Mouse (Mus musculus) olfactory bulb, adult 2 months (tissue): ENCODE data around the gene Anln. TPM values are rescaled to one million over a fixed set of nuclear protein-coding genes. Genes with fewer than 3 reads are reported as not detected.
A peak's percentile ranks its signal among the peaks of the same experiment; 100 is the strongest.
"Not testable (repeated sequence)": the region's sequence is repeated elsewhere in the genome, so short reads cannot be mapped to it uniquely, and the experiment has no call there.

Source experiments
- H3K27ac ChIP-seq: fragments of 200-500 bp; 2 replicates; pipeline ENCODE4 v1.5.1; 2012; ENCODE audit warnings: low read depth, low read length; ENCODE audit not compliant: insufficient read depth
- H3K4me1 ChIP-seq: fragments of 200-500 bp; 2 replicates; pipeline ENCODE4 v1.6.1; 2012; ENCODE audit warnings: low read length; ENCODE audit not compliant: control insufficient read depth, insufficient read depth
- H3K4me3 ChIP-seq: fragments of 200-500 bp; 2 replicates; pipeline ENCODE4 v1.5.1; 2012; ENCODE audit warnings: mild to moderate bottlenecking, low read depth, low read length, moderate library complexity; ENCODE audit not compliant: insufficient read depth
- CTCF ChIP-seq: fragments of 200-500 bp; IDR thresholded peaks from 2 replicates; pipeline ENCODE4 v1.5.1; 2012; ENCODE audit warnings: low read depth, mild to moderate bottlenecking, low read length, moderate library complexity; ENCODE audit not compliant: insufficient read depth
- POLR2A ChIP-seq: fragments of 200-500 bp; IDR thresholded peaks from 2 replicates; pipeline ENCODE4 v1.6.1; 2012; ENCODE audit warnings: mild to moderate bottlenecking, low read depth, low read length, moderate library complexity; ENCODE audit not compliant: insufficient read depth
- WGBS: fragments of 180-500 bp; shearing (Covaris S2); methylation state at CpG from one replicate; pipeline ENCODE4 v1.1.7; 2018; 5-methylcytosine and 5-hydroxymethylcytosine counted together
- polyA plus RNA-seq: library from polyadenylated mRNA; stranded (reverse); fragments of >200 nt; gene quantifications from 2 replicates; pipeline ENCODE4 v1.2.4, GENCODE M21; 2012; ENCODE audit warnings: low replicate concordance; ENCODE audit not compliant: missing spikeins, insufficient read depth, insufficient read length

Anln gene
- polyA plus RNA-seq, 1 experiment = not detected

DNA sequence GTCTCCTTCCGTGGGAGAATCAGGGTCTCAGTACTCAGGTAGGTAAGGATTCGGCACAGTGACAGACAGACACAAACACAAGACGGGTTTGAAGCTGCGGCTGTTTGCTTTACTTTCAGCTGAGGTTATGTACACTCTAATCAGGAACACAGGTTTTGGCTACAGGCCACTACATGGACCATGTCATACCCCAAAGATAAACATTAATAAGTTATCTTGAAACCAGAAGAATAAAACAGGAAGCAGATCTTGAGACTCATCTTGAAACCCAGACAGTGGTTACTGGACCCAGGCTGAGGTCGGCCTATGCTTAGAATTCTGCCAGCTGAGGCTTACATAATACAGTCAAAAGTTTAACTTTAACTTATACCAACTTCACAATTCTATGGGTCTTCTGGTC, 75.8 kb downstream of the Anln start:
- TF ChIP-seq CTCF (no peak), POLR2A (no peak)
- no peaks in the 10 kb centered on the region for H3K4me1 ChIP-seq
- no peak overlapping the region for H3K4me3 ChIP-seq
- whole genome bisulfite sequencing = 92% methylated on average over 5 of the region's 5 CpGs
- H3K27ac ChIP-seq = no peak overlapping the region

DNA sequence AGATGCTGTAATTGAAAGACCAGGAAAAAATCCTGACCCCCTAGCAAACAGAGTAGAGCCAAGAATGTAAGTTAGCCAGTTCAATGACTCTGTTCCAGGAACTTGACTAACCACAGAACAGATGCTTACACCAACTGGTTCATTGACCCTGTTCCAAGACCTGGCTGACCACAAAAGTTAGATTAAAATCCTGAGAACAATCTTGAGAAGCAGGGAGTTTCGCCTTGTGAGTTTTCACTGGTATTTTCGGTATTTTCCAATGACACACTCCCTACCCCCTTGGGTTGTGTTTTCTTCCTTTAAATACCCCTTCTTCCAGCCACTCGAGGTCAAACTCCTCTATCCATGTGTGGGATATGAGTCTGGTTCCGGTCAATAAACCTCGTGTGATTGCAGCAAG, 79.3 kb downstream of the Anln start:
- no peak overlapping the region for H3K4me3 ChIP-seq
- TF ChIP-seq CTCF (no peak), POLR2A (no peak)
- peaks cover 6% of the 10 kb centered on the region; the same call in 1 of the 2 replicates for H3K4me1 ChIP-seq
- 91% methylated on average over 5 of the region's 5 CpGs for WGBS
- no peak overlapping the region for H3K27ac ChIP-seq

DNA sequence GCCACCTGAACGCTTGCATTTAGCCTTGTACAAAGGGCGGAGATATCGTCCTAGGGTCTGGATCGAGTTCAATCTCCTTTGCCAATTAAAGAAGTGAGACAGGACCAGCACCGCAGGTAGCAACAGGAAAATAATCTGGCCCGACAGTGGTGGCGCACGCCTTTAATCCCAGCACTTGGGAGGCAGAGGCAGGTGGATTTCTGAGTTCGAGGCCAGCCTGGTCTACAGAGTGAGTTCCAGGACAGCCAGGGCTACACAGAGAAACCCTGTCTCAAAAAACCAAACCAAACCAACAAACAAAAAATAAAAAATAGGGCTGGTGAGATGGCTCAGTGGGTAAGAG, 81.1 kb downstream of the Anln start:
- 6% methylated on average over 9 of the region's 9 CpGs for WGBS
- H3K4me3 ChIP-seq = peak overlapping the region; percentile 77
- H3K4me1 ChIP-seq, H3K27ac ChIP-seq: not testable (repeated sequence)

DNA sequence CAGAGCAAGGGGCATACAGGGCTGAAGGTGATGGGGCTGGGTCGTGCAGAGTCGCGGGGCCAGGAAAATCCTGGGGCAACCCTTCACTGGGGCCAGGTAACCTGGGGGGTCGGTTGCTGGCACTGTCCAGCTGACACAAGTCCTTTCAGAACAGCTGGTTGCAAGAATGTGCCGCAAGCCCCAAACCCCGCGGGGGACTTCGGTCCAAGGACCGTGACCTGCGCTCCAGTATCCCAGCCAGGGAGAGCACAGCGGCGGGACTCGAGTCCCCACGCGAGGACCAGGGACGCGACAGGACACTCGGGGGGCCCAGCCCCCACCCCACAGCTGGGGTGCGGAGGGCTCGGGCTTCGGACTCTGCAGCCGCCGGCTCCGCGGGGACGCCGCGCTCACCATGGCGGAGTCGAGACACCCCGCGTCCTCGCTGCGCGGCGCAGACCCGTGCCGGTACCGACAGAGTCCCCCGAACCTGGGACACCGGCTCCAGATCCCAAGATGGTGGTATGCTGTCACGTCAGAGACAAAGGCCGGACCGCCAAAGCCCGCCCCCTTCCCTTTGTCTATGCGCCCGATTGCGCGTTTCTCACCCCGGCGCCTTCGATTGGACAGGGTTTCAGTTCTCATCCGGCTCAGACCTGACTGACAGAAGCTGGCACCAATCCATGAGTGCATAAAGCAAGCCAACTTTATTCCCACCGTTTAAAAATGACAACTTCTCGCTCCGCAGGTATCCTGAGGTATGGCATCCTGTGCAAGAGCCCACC, 81.7 kb downstream of the Anln start, which contains the start of gene Zfp810:
Zfp810 (minus strand) TSS at position 493 of the 764 bp plus-strand sequence.
- Histone ChIP-seq H3K27ac (peak within 1 kb of the TSS; percentile 56), H3K4me3 (peak within 1 kb of the TSS; percentile 77), H3K4me1 (peaks cover 6% of the 10 kb centered on the region; the same call in 1 of the 2 replicates)
- under 1% methylated on average over 56 of the region's 56 CpGs for WGBS
- TF ChIP-seq CTCF (no peak), POLR2A (peak; percentile 49)

DNA sequence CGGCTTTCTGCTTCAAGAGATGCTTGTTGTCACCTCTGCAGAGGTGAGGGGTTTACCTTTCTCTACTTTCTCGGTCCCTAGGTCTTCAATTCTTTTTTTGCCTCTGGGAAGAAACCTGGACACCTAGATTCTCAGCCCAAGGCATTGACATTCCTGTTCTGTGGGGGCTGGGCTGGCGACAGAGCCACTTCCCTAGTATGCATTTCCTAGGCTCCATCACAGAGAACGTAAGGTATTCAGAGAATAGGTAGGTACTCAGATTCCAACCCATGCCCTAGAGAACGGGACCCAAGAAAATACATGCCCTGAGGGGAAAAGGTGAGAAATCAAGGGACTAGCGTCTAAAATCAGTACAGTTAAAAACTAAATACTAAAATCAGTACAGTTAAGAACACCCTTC, 82.3 kb downstream of the Anln start:
- Histone ChIP-seq H3K4me3 (peak overlapping the region; percentile 77), H3K4me1 (peaks cover 6% of the 10 kb centered on the region; the same call in 1 of the 2 replicates), H3K27ac (no peak overlapping the region; the same call in 1 of the 2 replicates)
- TF ChIP-seq POLR2A (no peak), CTCF (no peak)
- WGBS = 14% methylated on average over 6 of the region's 6 CpGs

DNA sequence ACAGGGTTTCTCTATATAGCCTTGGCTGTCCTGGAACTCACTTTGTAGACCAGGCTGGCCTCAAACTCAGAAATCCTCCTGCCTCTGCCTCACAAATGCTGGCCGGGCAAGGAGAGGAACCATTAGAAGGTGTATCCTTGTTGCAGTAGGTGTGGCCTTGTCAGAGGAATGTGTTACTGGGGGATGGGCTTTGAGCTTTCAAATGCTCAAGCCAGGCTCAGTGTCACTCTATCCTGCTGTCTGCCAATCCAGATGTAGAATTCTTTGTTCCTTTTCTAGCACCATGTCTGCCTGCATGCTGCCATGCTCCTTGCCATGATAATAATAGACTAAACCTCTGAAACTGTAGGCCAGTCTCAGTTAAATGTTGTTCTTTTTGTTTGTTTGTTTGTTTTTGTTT, 86.8 kb downstream of the Anln start:
- no peak overlapping the region for H3K4me3 ChIP-seq
- no peak overlapping the region for H3K27ac ChIP-seq
- 97% methylated on average over 1 of the region's 1 CpGs for WGBS
- H3K4me1 ChIP-seq = peaks cover 6% of the 10 kb centered on the region; the same call in 1 of the 2 replicates
- no peak for TF ChIP-seq POLR2A
- no peak for TF ChIP-seq CTCF

Other genes with a start within 250 kb of the Anln start
- not detected in 2 replicates for gene Pigyl, start 232.3 kb downstream of the Anln start, polyA plus RNA-seq
- gene Zfp872, start 201.1 kb downstream of the Anln start, polyA plus RNA-seq = not detected in 2 replicates
- gene Zfp809, start 163.5 kb downstream of the Anln start, polyA plus RNA-seq = not detected in 2 replicates
- not detected in 2 replicates for gene Zfp599, start 129.3 kb downstream of the Anln start, polyA plus RNA-seq
- not detected in 2 replicates for gene Zfp810, start 81.5 kb downstream of the Anln start, polyA plus RNA-seq
- gene 9530077C05Rik, start 22.3 kb upstream of the Anln start, polyA plus RNA-seq = not detected in 2 replicates
- not detected in 2 replicates for gene Gm17545, start 65.1 kb upstream of the Anln start, polyA plus RNA-seq
- gene Rp9, start 80.6 kb upstream of the Anln start, polyA plus RNA-seq = not detected in 2 replicates
- gene Bbs9, start 86.5 kb upstream of the Anln start, polyA plus RNA-seq = not detected in 2 replicates